Mouse (Mus musculus): ENCODE data around the gene Riox2.

- no peak for TF ChIP-seq CTCF (conservative IDR thresholded peaks at IDR 0.05; ENCODE audit: low read length)
- no peak for TF ChIP-seq NANOG (IDR thresholded peaks at IDR 0.05; ENCODE audit: borderline replicate concordance, low read length)
Observed at GRCm38 (mm10) chr16:59499180-59499579, 27.6 kb downstream of the Riox2 start.
